Mouse (Mus musculus) monocyte, adult 5-6 weeks (primary cell): ENCODE data around the gene Bmp7. TPM values are rescaled to one million over a fixed set of nuclear protein-coding genes. Genes with fewer than 3 reads are reported as not detected.

Source experiments
- ATAC-seq: fragments of 153-309, 156-312 bp; replicated peaks from 2 replicates; pipeline ENCODE4 v1.8.0; 2017; ENCODE audit warnings: mild to moderate bottlenecking; ENCODE audit not compliant: low TSS enrichment, insufficient number of reproducible peaks, severe bottlenecking, poor library complexity, low FRiP score
- total RNA-seq: library from RNA; stranded (forward); fragments of 200-1000, 200-491, 200-594 nt; gene quantifications from 3 replicates; pipeline ENCODE4 v1.2.3, GENCODE M21; 2017

Gene Bmp7
- total RNA-seq, 1 experiment from 2014 or later, result 0.38 TPM

DNA sequence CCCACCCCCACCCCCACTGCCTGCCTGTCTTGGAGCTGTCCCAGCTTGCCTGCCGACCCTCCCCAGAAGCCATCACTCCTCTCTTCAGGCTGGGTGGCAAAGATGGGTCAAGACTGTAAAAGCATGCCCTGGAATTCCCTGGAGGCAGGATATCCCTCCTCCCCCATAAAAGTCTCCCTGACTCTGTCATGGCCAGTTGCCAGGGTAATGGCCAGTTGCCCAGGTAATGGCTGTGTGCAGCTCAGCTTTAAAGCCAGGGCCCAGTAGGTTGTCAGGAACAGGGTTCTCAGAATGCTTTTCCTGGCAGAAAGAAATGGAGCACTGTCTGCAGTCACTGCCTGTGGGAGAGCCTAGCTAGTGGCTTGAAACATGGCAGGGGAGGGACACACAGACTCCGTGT, 106.9 kb downstream of the Bmp7 start:
- no peak for ATAC-seq

DNA sequence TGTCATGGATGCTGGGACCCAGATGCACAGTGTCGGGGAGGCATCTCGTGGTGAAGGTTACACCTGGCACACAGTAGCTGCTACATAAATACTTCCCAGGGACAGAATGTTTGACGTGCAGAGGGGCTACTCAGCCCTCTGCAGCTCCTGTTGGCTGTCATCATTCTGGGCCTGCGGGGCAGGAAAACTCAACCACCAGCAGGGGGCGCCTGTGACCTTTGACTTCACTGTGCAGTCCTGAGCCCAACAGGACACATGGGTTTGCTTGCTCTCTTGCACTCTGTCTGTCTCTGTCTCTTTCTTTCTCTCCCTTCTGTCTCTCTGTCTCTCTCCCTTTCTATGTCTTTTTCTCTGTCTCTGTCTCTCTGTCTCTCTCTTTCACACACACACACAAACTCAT, 108.4 kb downstream of the Bmp7 start:
- no peak for ATAC-seq

DNA sequence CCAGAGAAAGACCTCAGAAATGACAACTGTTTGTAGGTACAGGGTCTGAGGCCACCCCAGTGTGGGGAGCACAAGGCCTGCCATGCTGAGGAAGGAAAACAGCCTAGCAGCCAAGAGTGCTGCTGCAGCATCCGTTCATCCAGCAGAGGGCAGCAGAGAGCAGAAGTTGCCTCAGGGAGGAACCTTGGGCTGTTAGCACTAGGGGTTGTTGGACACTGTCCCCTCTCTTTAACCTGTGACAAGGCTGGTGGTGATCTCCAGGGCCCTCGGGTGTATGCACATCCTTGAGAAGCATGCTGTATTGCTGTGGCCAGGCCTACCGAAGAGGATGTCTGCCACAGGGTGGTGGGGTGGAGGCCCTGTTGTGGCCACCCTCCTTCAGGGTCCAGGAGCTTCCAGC, 109.0 kb downstream of the Bmp7 start:
- peak; percentile 58 for ATAC-seq

DNA sequence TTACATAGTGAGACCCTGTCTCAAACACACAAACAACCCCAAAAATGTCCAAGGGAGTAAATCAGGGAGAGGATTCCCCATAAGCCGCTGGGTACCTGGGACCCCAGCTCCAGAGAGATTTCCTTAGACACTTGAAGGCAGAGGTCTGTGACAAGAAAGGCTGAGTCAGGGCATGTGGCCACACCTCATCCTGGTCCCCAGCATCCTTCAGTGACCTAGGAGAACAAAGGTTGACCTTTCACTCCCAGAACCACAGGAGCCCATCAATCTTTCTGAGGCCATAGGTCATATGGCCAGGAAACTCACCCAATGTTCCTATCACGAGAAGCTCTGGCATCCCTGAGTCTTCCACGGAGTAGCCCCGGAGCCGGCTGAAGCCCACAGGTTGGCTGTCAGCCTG, 111.9 kb downstream of the Bmp7 start:
- ATAC-seq, result no peak

DNA sequence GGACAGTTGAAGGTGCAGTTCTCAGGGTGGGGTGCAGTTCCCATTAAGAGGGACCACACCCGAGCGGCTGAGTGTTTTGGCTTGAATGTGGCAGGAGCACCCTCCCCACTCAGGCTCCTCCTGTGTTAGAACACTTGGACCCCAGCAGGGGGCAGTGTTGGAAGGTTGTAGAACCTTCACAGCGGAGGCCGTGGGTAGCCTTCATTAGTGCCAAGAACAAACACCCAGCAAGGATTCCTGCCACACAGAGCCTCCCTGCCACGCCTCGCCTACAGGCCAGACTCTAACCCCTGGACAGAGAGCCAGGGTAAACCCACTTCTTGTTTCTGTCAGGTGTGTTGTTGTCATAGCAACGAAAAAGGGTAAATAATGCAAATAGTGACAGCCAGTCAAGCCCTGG, 112.6 kb downstream of the Bmp7 start:
- no peak for ATAC-seq

DNA sequence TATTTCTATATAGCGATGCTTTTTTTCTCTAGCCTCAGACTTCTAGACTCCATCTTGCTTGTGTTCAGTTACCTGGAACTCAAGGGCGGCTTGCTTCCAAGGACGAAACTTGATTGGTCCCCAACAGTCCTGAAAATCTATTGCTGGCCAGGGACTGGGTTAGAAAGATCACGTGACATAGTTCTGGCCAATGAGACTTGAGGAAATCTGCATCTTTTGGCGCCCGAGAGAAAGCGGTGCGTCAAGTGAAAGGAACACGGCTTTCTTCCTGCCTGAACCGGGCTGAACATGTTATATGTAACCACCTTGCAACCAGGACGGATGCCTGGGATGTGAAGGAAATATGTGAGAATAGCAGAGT, 114.4 kb downstream of the Bmp7 start:
- no peak for ATAC-seq

DNA sequence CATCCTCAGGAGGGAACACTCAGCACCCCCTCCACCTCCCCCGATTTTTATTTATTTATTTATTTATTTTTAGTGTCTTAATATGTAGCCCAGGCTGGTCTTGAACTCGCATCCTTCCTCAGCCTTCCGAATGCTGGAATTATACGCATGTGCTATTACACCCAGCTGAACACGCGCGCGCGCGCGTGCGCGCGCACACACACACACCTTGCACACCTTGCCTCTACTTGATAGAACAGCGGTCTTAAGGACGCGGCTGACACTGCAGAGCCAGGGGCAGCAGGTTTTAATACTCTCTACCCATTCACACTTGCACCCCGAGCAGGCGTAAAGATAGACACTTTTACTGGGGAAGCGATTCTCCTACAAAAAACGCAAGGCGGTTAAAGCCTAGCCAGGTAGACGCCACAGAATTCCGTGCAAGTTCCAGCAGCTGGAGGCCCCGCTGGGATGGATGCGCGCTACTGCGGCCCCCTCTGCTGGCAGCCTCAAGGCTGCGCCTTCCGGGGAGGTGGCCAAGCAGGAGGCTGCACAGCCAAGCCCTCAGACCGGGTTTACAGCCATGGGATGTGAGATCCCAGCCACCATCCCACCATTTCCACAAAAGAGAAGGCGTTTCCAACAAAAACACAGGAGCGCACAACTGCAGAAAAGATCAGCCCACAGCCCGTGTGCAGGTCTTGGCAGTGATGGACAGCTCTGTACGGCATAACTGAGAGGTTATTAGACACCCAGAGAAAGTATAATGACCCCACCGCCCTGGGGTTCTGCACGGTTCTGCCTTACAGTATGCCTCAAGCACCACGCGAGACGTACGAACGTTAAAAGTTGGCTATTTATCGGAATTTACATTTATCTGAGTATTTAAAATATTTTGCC, 115.0 kb downstream of the Bmp7 start:
- ATAC-seq, result no peak

DNA sequence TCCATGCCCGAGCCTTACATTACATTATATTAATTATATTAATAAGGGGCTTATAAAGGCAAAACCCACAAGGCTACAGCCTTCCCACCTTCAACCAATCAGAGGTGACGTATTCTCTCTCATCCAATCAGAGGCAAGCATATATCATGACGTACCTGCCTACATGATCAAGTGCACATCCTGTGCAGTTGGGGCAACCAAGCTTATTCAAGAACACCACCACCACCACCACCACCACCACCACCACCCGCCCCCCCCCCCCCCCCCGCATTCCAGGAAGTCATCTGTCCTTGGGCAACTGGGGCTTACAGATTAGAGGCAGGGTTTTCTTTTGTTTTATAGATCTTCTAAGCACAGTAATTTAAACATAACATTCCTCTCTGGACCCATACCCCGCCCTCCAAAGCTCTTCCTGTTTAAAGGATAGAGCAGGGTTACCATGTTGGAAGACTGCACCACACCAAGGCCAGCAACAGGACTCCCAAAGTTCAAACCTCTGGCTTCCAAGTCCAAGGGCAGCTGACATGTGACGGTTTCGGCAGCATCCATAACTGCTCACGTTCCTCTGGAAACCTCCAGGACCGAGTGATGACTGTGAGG, 121.4 kb downstream of the Bmp7 start:
- no peak for ATAC-seq

Other genes with a start within 250 kb of the Bmp7 start
- gene Spo11, start 37.4 kb upstream of the Bmp7 start, total RNA-seq, result 2.6 to 8.5 TPM (median 7.4 TPM) in 3 replicates
- 40.0 to 48.7 TPM (median 46.6 TPM) in 3 replicates for gene Rae1, start 59.8 kb upstream of the Bmp7 start, total RNA-seq
- gene Rbm38, start 80.2 kb upstream of the Bmp7 start, total RNA-seq, result 37.6 to 41.8 TPM (median 37.7 TPM) in 3 replicates
- gene Ctcfl, start 179.2 kb upstream of the Bmp7 start, total RNA-seq, result not detected in 3 replicates
- gene Pck1, start 212.7 kb upstream of the Bmp7 start, total RNA-seq, result not detected in 3 replicates